Mouse (Mus musculus) embryonic facial prominence, embryonic 11.5 days (tissue): ENCODE measurements around the gene Nceh1. TPM values are rescaled to one million over a fixed set of nuclear protein-coding genes. Genes with fewer than 3 reads are reported as not detected.

ENCODE experiments used
- ATAC-seq: fragments of 200-750 bp; cut with Nextera tagmentation; replicated peaks from 2 replicates; pipeline ENCODE4 v1.8.0; 2017; ENCODE audit warnings: low read depth; ENCODE audit not compliant: insufficient number of reproducible peaks, low FRiP score, low TSS enrichment
- DNase-seq: peaks from one replicate; pipeline ENCODE4 v3.0.0-alpha.2; 2015; ENCODE audit warnings: low spot score
- H3K27ac ChIP-seq: fragments of 300-500 bp; sonication (generic); replicated peaks from 2 replicates; pipeline ENCODE4 v1.5.1; 2014; ENCODE audit warnings: mild to moderate bottlenecking, low read depth, low read length, control low read depth
- H3K27me3 ChIP-seq: fragments of 300-500 bp; sonication (generic); 2 replicates; pipeline ENCODE4 v1.6.1; 2014; ENCODE audit warnings: mild to moderate bottlenecking, low read length, moderate library complexity, mixed read lengths; ENCODE audit not compliant: control insufficient read depth, insufficient read depth
- H3K36me3 ChIP-seq: fragments of 300-500 bp; sonication (generic); replicated peaks from 2 replicates; pipeline ENCODE4 v1.6.1; 2014; ENCODE audit warnings: low read depth, mild to moderate bottlenecking, low read length, moderate library complexity, mixed read lengths; ENCODE audit not compliant: control insufficient read depth, insufficient read depth
- H3K4me1 ChIP-seq: fragments of 300-500 bp; sonication (generic); 2 replicates; pipeline ENCODE4 v1.6.1; 2014; ENCODE audit warnings: low read length, mixed read lengths; ENCODE audit not compliant: control insufficient read depth, insufficient read depth
- H3K4me2 ChIP-seq: fragments of 300-500 bp; sonication (generic); 2 replicates; pipeline ENCODE4 v1.6.1; 2014; ENCODE audit warnings: low read depth, mild to moderate bottlenecking, control low read depth, low read length, moderate library complexity
- H3K4me3 ChIP-seq: fragments of 300-500 bp; sonication (generic); 2 replicates; pipeline ENCODE4 v1.5.1; 2014; ENCODE audit warnings: low read depth, low read length, control low read depth
- H3K9ac ChIP-seq: fragments of 300-500 bp; sonication (generic); replicated peaks from 2 replicates; pipeline ENCODE4 v1.6.1; 2014; ENCODE audit warnings: mild to moderate bottlenecking, control low read depth, low read length
- H3K9me3 ChIP-seq: fragments of 300-500 bp; sonication (generic); replicated peaks from 2 replicates; pipeline ENCODE4 v1.6.1; 2016; ENCODE audit warnings: mild to moderate bottlenecking, low read length, inconsistent platforms, mixed read lengths; ENCODE audit not compliant: control insufficient read depth
- WGBS: fragments of 180-500 bp; shearing (Covaris S2); extraction: QIAGEN DNeasy Blood & Tissue Kit; methylation state at CpG from one replicate; pipeline ENCODE4 v1.1.7; 2014; 5-methylcytosine and 5-hydroxymethylcytosine counted together
- polyA plus RNA-seq: library from polyadenylated mRNA; unstranded; fragments of >200 nt; fragmentation: Nextera tagmentation; extraction: Ambion mirVana; gene quantifications from 2 replicates; pipeline ENCODE4 v1.2.1, GENCODE M21; 2014

The Nceh1 gene
- polyA plus RNA-seq, 1 experiment from 2014 or later: 2.2 TPM

DNA sequence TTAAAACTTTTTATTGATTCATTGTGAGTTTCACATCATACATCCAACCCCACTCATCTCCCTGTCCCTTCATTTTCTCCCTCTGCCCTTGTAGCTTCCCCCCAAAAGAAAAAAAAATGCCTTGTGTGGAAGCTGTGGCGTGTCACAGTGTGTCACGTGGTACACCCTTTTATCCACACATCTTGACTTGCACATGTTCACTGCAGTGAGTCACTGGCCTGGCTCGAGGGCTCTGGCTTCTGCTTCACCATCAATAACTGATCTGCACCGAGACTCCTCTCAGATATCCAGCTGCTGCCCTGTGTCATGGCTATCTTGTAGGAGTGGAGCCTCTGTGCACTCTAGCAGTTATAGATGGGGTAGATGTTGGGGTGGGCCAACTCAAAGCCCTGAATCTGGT, 12.4 kb downstream of the Nceh1 start:
- no peak for ATAC-seq
- no peak overlapping the region for H3K27ac ChIP-seq
- DNase-seq: no peak
- H3K4me3 ChIP-seq: no peak overlapping the region
- no peaks in the 10 kb centered on the region for H3K36me3 ChIP-seq
- no peaks in the 10 kb centered on the region for H3K27me3 ChIP-seq
- no peak overlapping the region for H3K4me2 ChIP-seq
- H3K9ac ChIP-seq: no peak overlapping the region
- H3K4me1 ChIP-seq: no peaks in the 10 kb centered on the region
- 86% methylated on average over 4 of the region's 4 CpGs for WGBS
- H3K9me3 ChIP-seq: no peaks in the 10 kb centered on the region

DNA sequence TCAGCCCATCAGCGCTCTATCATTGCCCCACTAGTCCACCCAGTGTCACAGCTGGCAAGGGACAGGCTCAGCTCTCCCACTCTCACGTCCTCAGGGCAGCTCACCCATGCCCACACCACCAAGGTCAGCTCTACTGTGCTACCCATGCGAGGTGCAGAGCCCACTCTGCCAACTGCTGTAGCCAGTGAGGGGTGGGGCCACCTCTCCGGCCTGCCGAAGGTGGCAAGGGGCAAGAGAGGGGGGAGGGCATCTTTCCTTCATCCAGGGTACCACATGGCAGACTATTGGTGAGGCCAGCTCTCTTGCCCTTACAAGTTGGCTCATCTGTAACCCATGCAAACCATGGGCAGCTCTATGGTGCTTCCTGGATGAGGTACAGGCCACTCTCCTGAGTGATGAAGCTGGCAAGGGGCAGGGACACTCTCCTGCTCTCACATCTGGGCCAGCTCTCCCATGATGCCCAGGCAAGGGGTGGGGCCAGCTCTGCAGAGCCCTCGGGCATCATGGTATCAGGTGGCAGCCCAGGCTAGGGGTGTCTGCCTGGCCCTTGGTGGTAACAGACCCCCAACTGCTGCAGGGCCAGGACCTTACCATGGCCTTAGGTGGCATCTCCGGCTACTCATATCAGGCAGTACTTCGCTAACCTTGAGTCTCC, 12.9 kb downstream of the Nceh1 start:
- 0 out of 2 replicates have a peak, but pooled peaks have one; percentile 29 for ATAC-seq
- no peak overlapping the region for H3K27ac ChIP-seq

DNA sequence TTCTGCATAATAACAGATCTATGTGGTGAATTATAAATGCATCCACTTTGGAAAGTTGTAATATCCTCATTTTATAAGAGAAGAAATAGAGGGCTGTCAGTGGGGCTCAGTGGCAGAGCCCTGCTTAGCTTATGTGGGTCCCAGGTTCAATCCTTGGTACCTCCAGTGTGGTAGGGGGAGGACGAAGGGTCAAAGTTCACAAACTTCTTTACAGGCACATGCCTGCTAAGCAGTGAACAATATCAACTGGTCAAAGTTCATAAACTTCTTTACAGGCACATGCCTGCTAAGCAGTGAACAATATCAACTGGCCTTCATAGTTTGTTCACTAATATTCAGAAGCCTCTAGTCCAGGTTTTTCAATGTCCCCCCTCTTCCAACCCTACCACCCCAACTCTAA, 13.8 kb downstream of the Nceh1 start:
- H3K4me1 ChIP-seq: no peaks in the 10 kb centered on the region
- H3K9me3 ChIP-seq: no peaks in the 10 kb centered on the region
- 91% methylated on average over 1 of the region's 1 CpGs for WGBS
- no peak overlapping the region for H3K4me2 ChIP-seq
- no peak overlapping the region for H3K4me3 ChIP-seq
- no peak overlapping the region for H3K9ac ChIP-seq
- no peak overlapping the region for H3K27ac ChIP-seq
- H3K36me3 ChIP-seq: no peaks in the 10 kb centered on the region
- no peaks in the 10 kb centered on the region for H3K27me3 ChIP-seq
- no peak for DNase-seq
- ATAC-seq: no peak

More for the DNA sequence above, 12.9 kb downstream of the Nceh1 start:
- no peak for DNase-seq
- no peak overlapping the region for H3K4me2 ChIP-seq
- H3K9me3 ChIP-seq: no peaks in the 10 kb centered on the region
- H3K4me3 ChIP-seq: no peak overlapping the region
- no peaks in the 10 kb centered on the region for H3K27me3 ChIP-seq
- 84% methylated on average over 8 of the region's 8 CpGs for WGBS
- H3K4me1 ChIP-seq: no peaks in the 10 kb centered on the region
- H3K9ac ChIP-seq: no peak overlapping the region
- H3K36me3 ChIP-seq: no peaks in the 10 kb centered on the region

DNA sequence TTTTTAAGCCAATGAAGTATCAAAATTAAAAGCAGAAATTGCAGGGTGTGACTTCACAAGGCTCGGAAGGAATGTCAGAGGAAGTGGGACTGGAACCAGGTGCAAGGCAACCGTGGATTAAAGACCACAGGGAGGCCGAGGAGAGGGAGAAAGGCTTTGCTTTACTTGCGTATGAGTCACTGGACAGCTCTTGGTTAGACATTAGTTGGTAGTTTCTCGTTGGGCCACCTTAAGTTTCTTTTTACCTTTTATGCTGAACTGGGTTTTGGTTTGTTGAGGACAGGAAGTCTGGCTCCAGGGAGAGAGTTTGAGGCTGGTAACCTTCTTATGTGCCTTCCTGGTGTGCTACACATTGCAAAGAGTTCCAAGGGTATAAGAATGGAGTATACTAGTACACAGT, 15.1 kb downstream of the Nceh1 start:
- 77% methylated on average over 5 of the region's 5 CpGs for WGBS
- H3K4me1 ChIP-seq: no peaks in the 10 kb centered on the region
- DNase-seq (no peak), ATAC-seq (no peak)
- no peak overlapping the region for H3K4me3 ChIP-seq
- H3K27ac ChIP-seq: no peak overlapping the region
- H3K9me3 ChIP-seq: no peaks in the 10 kb centered on the region
- H3K27me3 ChIP-seq: no peaks in the 10 kb centered on the region
- H3K36me3 ChIP-seq: no peaks in the 10 kb centered on the region
- no peak overlapping the region for H3K9ac ChIP-seq
- H3K4me2 ChIP-seq: no peak overlapping the region

DNA sequence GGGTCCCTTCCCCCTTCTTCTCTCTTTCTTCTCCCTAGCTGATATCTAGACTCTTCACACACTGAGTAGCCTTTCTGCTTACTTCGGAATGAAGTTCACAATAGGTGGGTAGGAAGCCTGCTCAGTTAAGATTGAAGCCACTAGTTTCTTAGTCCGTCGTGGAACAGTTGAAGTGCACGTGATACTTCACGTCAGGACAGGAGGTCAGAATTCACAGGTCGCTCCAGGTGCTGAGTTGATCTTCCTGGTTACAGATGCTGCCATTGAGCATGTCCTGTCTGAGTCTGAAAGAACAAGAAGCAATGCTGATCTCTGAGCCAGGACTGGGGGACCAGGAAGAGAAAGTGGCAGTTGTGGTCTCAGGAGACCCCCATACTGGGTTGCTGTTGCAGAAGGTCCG, 16.4 kb downstream of the Nceh1 start:
- Histone ChIP-seq H3K27me3 (no peaks in the 10 kb centered on the region), H3K9ac (no peak overlapping the region), H3K4me3 (no peak overlapping the region), H3K4me1 (no peaks in the 10 kb centered on the region), H3K27ac (no peak overlapping the region), H3K9me3 (no peaks in the 10 kb centered on the region), H3K36me3 (no peaks in the 10 kb centered on the region), H3K4me2 (no peak overlapping the region)
- 87% methylated on average over 7 of the region's 7 CpGs for WGBS
- no peak for DNase-seq
- ATAC-seq: no peak

DNA sequence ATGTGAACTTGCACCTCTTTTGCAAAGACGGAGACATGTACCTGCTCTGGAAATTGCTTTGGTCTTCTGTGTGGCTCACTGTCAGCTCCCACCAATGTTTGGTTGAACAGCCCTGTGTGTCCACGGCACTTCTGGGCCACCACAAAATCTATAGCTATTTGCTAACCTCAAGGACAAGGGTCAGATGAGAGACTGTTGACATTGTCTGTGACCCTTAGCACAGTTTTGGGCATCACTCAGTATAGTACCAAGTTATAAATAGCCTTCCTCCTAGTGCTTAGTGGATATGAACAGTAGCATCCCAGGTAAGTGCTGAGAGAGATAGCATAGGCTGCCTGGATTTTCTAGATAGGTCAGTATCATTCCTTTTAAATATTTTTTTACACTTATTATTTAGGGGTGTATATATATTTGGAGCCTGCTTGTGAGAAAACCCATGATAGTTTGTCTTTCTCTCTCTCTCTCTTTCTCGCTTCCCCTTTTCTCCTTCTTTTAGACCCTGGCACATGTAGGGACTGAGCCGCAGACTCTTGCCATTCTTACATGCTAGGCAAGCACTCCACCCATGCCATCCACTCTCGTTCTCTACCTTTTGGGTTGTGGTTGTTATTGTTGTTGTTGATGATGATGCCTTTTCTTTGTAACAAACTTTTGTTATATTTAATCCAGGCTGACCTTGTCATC, 19.1 kb downstream of the Nceh1 start:
- Histone ChIP-seq H3K27me3 (no peaks in the 10 kb centered on the region), H3K4me1 (no peaks in the 10 kb centered on the region), H3K9ac (no peak overlapping the region), H3K27ac (no peak overlapping the region), H3K36me3 (no peaks in the 10 kb centered on the region), H3K4me3 (no peak overlapping the region), H3K4me2 (no peak overlapping the region), H3K9me3 (no peaks in the 10 kb centered on the region)
- DNase-seq: no peak
- 83% methylated on average over 5 of the region's 5 CpGs for WGBS
- ATAC-seq: no peak

DNA sequence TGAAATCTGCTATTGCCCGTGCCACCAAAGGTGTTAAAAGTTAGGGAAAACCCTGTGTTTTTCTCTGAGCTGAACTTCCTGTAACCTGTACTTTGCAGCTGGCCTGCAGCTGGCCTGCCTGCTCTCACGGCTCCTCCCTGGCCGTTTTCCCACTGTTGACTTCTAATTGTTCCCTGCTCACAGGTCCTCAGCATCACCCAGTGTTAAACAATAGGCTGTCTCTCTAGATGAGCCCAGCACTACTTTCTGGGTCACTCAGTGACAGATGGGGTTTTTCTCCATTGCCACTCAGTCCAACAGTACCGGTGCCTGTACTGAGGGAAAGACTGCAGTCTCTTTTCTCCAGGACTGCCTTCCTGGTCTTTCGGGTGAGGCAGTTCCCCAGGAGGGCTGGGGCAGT, 22.3 kb downstream of the Nceh1 start:
- ATAC-seq (no peak), DNase-seq (peak; percentile 10)
- Histone ChIP-seq H3K36me3 (no peaks in the 10 kb centered on the region), H3K9me3 (no peaks in the 10 kb centered on the region), H3K4me2 (no peak overlapping the region), H3K4me1 (no peaks in the 10 kb centered on the region), H3K27me3 (no peaks in the 10 kb centered on the region), H3K27ac (no peak overlapping the region; the same call in 1 of the 2 replicates), H3K4me3 (no peak overlapping the region), H3K9ac (no peak overlapping the region)
- 22% methylated on average over 5 of the region's 5 CpGs for WGBS

DNA sequence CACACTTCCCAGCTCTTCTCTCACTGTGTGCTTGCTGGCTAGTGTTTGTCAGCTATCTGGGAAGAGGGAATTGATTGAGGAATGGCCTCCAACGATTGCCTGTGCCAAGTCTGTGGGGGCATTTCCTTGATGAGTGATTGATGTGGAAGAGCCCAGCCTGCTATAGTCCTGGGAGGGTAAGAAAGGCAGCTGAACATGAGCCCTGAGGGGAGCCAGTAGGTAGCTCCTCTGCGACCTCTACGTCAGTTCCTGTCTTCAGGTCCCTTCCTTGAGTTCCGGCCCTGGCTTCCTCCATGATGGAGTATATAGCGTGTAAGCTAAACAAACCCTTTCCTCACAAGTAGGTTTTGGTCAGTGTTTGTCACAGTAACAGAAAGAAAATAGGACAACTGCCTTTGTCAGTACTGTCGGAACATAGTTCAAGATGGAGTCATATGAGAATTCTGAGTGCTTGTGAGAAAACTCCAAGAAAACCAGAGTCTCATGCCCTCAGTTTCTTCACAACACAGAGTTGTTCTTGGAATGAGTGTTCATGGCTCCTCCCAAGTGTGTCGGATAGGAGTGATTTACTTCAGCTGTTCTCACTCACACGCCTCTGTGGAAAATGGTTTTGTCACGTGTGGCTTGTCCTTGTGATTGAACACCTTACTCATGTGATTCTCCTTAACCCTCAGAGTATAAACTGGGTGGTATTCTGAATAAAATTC, 22.9 kb downstream of the Nceh1 start:
- no peaks in the 10 kb centered on the region for H3K36me3 ChIP-seq
- no peak for ATAC-seq

More for the DNA sequence above, 22.9 kb downstream of the Nceh1 start:
- Histone ChIP-seq H3K9ac (no peak overlapping the region), H3K4me1 (no peaks in the 10 kb centered on the region), H3K4me3 (no peak overlapping the region), H3K27ac (no peak overlapping the region; the same call in 1 of the 2 replicates), H3K27me3 (no peaks in the 10 kb centered on the region), H3K4me2 (no peak overlapping the region), H3K9me3 (no peaks in the 10 kb centered on the region)
- DNase-seq: no peak
- WGBS: 74% methylated on average over 9 of the region's 9 CpGs
